Mouse (Mus musculus) bone marrow, adult 2 months (tissue): ENCODE data around the gene Mtpn. TPM values are rescaled to one million over a fixed set of nuclear protein-coding genes. Genes with fewer than 3 reads are reported as not detected.

Source experiments
- H3K27ac ChIP-seq: fragments of 200-500 bp; 2 replicates; pipeline ENCODE4 v1.5.1; 2012; ENCODE audit warnings: low read depth, mild to moderate bottlenecking, control low read depth, inconsistent platforms, low read length; ENCODE audit not compliant: control insufficient read depth, poor library complexity, insufficient read depth
- H3K4me1 ChIP-seq: fragments of 200-500 bp; 2 replicates; pipeline ENCODE4 v1.6.1; 2011; ENCODE audit warnings: low read length; ENCODE audit not compliant: control insufficient read depth, insufficient read depth
- H3K4me3 ChIP-seq: fragments of 200-500 bp; replicated peaks from 2 replicates; pipeline ENCODE3; 2011; ENCODE audit warnings: mild to moderate bottlenecking, low read depth, low read length, control low read depth; ENCODE audit not compliant: control insufficient read depth
- CTCF ChIP-seq: fragments of 200-500 bp; IDR thresholded peaks from 2 replicates; pipeline ENCODE4 v1.5.1; 2011; ENCODE audit warnings: low read length, control low read depth; ENCODE audit not compliant: control insufficient read depth, insufficient read depth
- POLR2A ChIP-seq: fragments of 200-500 bp; IDR thresholded peaks from 2 replicates; pipeline ENCODE4 v1.6.1; 2011; ENCODE audit warnings: low read depth, mild to moderate bottlenecking, control low read depth, low read length, borderline replicate concordance; ENCODE audit not compliant: control insufficient read depth
- whole genome bisulfite sequencing: fragments of 180-500 bp; shearing (Covaris S2); methylation state at CpG from one replicate; pipeline ENCODE4 v1.1.7; 2018; 5-methylcytosine and 5-hydroxymethylcytosine counted together
- polyA plus RNA-seq: library from polyadenylated mRNA; stranded (reverse); fragments of >200 nt; gene quantifications from 2 replicates; pipeline ENCODE4 v1.2.4, GENCODE M21; 2011; ENCODE audit warnings: low replicate concordance; ENCODE audit not compliant: missing spikeins, insufficient read depth, insufficient read length

Gene Mtpn
- polyA plus RNA-seq, 1 experiment, result 38.3 TPM

DNA sequence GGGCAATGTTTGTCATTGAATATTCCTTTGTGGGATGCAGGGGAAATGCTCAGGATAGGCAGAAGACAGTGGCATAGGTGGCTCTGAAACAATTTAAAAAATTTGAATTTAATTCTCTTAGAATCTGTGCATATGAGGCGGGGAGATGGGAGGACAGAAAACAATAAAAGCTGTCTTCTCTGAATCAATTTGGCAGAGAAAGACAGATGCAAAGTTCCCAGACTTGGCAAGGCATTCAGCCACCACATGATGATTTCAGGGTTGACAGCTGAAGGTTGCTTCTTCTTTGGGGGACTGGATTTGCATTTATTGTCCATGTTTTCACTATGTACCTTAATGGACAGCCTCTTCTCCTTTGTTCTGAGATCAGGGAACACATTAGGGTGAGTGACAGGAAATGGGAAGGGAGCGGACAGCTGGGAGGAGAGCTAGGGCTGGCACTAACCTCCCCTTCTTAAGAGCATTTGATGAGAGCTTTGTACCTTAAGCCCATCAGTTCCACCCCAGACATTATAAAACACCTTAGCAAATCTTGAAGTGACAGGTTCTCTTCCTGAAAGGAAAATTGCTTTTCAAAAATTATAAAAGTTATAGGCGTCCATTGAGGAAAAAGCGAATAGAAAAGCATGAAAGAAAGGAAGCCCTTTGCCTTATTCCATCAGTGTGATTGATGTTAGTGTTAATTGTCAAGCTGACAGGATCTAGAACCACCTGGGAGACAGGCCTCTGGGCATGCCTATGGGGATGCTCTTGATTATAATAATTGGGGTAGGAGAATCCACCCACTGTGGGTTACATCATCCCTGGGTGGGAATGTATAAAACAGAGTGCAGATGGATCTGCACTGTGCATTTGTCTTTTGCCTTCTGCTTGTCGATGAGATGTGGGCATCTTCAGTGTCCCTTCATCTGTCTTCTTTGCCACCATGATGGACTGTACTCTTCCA lies 76.0 kb downstream of the Mtpn start:
- no peak overlapping the region for H3K27ac ChIP-seq
- no peak for TF ChIP-seq CTCF
- TF ChIP-seq POLR2A, result no peak
- no peaks in the 10 kb centered on the region; the same call in 1 of the 2 replicates for H3K4me1 ChIP-seq
- no peak overlapping the region for H3K4me3 ChIP-seq
- 77% methylated on average over 5 of the region's 5 CpGs for WGBS

DNA sequence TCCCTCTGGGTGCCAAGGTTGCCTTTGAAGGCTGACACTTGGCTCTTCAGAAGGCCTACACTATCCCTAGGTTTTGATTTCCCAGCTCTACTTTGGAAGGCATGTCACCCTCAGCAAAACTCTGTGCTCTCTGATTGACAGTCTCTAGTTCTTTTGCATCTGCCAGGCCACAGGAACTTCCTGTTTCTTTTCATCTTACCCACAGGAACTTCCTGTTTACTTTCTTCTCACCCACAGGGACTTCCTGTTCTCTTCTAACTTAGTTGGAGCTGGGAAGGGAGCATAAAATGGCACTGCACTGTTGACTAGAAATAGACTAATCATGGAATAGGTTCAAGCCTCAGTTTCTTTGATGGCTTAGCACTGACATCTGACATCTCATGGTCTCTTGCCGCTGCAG lies 77.2 kb downstream of the Mtpn start:
- Histone ChIP-seq H3K4me3 (no peak overlapping the region), H3K4me1 (no peaks in the 10 kb centered on the region; the same call in 1 of the 2 replicates), H3K27ac (no peak overlapping the region)
- TF ChIP-seq CTCF (no peak), POLR2A (no peak)
- WGBS, result 65% methylated on average over 1 of the region's 1 CpGs

Other genes starting within 250 kb of the Mtpn start
- not detected in 2 replicates for gene Slc13a4, start 231.8 kb downstream of the Mtpn start, polyA plus RNA-seq
- 0.95 TPM in 1 of 2 replicates, not detected in the other for gene Fam180a, start 213.7 kb downstream of the Mtpn start, polyA plus RNA-seq